Mouse (Mus musculus) small intestine, adult 2 months (tissue): Measurements from ENCODE around the gene Nphs2.

Experiments used
- CTCF ChIP-seq: fragments of 200-500 bp; IDR thresholded peaks from 2 replicates; pipeline ENCODE4 v1.5.1; 2012; ENCODE audit warnings: low read depth, mild to moderate bottlenecking, control low read depth, inconsistent platforms, low read length, moderate library complexity, mixed read lengths; ENCODE audit not compliant: insufficient replicate concordance, insufficient read length; ENCODE audit errors: extremely low read depth
- POLR2A ChIP-seq: fragments of 200-500 bp; IDR thresholded peaks from 2 replicates; pipeline ENCODE4 v1.6.1; 2012; ENCODE audit warnings: low read depth, mild to moderate bottlenecking, control low read depth, inconsistent platforms, low read length, moderate library complexity

DNA sequence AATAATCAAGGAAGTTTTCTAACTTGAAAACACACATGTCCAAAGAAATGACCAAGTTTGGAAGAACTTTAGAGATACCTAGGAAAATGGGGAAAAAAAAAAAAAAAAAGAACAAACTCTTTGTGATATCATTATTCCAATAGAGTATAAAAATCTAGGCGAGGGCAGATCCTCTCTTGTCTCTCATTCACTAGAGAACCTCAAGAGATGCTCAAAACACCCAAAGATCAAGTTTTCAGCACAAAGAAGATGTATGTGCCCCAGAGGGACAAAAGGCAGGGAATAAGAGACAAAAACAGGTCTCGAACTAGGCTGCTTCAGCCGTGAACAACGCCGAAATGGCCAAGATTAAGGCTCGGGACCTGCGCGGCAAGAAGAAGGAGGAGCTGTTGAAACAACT lies 55.2 kb downstream of the Nphs2 start, which contains the start of gene Gm2000:
- TF ChIP-seq CTCF (no peak), POLR2A (no peak)
